Mouse (Mus musculus) midbrain, embryonic 16.5 days (tissue): ENCODE measurements at regions not wholly inside any gene's neighbourhood (a gene's known extent, or its start where the extent isn't known, plus 50 kb on each side); places are given as distances from the start of the nearest gene placed in this dataset.
"Not testable (repeated sequence)": the region's sequence is repeated elsewhere in the genome, so short reads cannot be mapped to it uniquely, and the experiment has no call there.

Source experiments
- ATAC-seq: fragments of 200-750 bp; cut with Nextera tagmentation; 2 replicates; pipeline ENCODE4 v1.8.0; 2017; ENCODE audit warnings: moderate TSS enrichment
- H3K27ac ChIP-seq: fragments of 300-500 bp; sonication (generic); 2 replicates; pipeline ENCODE4 v1.5.1; 2014; ENCODE audit warnings: mild to moderate bottlenecking, low read length, mixed read lengths
- H3K27me3 ChIP-seq: fragments of 300-500 bp; sonication (generic); 2 replicates; pipeline ENCODE4 v1.6.1; 2014; ENCODE audit warnings: low read depth, low read length, mixed read lengths; ENCODE audit not compliant: control insufficient read depth, insufficient read depth
- H3K36me3 ChIP-seq: fragments of 300-500 bp; sonication (generic); 2 replicates; pipeline ENCODE4 v1.6.1; 2014; ENCODE audit warnings: mild to moderate bottlenecking, low read length, moderate library complexity, mixed read lengths; ENCODE audit not compliant: control insufficient read depth, insufficient read depth
- H3K4me1 ChIP-seq: fragments of 300-500 bp; sonication (generic); 2 replicates; pipeline ENCODE4 v1.6.1; 2014; ENCODE audit warnings: mild to moderate bottlenecking, low read length, mixed read lengths; ENCODE audit not compliant: control insufficient read depth, insufficient read depth
- H3K4me2 ChIP-seq: fragments of 300-500 bp; sonication (generic); 2 replicates; pipeline ENCODE4 v1.6.1; 2014; ENCODE audit warnings: mild to moderate bottlenecking, low read length, mixed read lengths
- H3K4me3 ChIP-seq: fragments of 300-500 bp; sonication (generic); 2 replicates; pipeline ENCODE4 v1.5.1; 2014; ENCODE audit warnings: low read depth, mild to moderate bottlenecking, low read length, moderate library complexity, mixed read lengths
- H3K9ac ChIP-seq: fragments of 300-500 bp; sonication (generic); 2 replicates; pipeline ENCODE4 v1.6.1; 2014; ENCODE audit warnings: low read depth, low read length, mixed read lengths
- H3K9me3 ChIP-seq: fragments of 300-500 bp; sonication (generic); replicated peaks from 2 replicates; pipeline ENCODE4 v1.6.1; 2014; ENCODE audit warnings: mild to moderate bottlenecking, low read length, mixed read lengths; ENCODE audit not compliant: control insufficient read depth, poor library complexity, severe bottlenecking
- WGBS: fragments of 180-500 bp; shearing (Covaris S2); extraction: QIAGEN DNeasy Blood & Tissue Kit; methylation state at CpG from one replicate; pipeline ENCODE4 v1.1.7; 2014; 5-methylcytosine and 5-hydroxymethylcytosine counted together

DNA sequence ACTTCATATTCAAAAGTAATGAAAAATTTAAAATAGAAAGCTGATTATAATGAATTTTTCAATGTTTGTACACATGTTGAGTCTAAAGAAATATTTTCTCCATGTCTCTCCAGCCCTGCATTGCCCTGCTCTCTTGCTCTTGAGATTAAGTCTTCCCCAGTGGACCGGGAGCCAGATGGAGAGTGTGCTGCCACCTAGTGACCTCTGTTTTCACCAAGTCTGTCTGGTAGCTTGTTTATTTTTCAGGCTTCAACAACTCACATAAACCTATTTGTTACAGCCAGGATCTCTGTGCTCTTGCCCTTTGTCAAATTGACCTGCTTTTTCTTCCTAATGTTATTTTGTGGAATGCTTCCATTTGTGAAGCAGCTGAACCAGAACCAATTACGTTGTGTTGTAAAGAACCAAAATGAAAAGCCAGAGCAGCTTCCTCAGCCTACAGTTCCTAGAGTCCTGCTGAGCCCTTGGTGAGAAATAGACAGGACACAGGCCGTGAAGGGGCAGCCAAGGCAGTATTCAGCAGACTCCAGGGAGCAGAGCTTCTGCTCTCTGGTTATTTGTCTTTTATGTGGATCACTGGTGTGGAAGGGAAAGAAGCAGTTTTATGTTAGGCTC lies 655.5 kb downstream of the Kcna4 start:
- H3K9ac ChIP-seq = no peak overlapping the region
- ATAC-seq = peak; percentile 71
- no peaks in the 10 kb centered on the region for H3K36me3 ChIP-seq
- WGBS = 3% methylated on average over 3 of the region's 3 CpGs
- no peak overlapping the region for H3K4me2 ChIP-seq
- H3K4me3 ChIP-seq = no peak overlapping the region
- H3K4me1 ChIP-seq = no peaks in the 10 kb centered on the region
- no peak overlapping the region for H3K27ac ChIP-seq
- no peaks in the 10 kb centered on the region for H3K9me3 ChIP-seq
- H3K27me3 ChIP-seq = no peaks in the 10 kb centered on the region

DNA sequence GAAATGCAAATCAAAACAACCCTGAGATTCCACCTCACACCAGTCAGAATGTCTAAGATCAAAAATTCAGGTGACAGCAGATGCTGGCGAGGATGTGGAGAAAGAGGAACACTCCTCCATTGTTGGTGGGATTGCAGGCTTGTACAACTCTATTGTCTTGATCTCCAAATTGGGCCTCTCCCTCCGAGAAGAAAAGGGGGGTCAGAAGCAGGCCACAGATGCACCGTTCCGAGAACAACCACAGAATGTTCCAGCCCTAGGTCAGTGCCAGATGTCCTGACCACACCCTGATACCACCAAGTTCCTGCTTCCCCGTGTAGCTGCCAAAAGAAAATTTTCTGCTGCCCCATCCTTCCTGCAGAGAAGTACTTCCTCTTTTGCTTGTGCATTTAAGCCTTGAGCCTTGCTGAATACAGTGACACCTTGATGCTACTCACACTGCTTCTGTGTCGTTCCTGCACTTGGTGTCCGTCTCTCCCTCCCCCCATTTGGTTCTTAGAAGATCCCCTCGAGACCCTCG lies 665.2 kb downstream of the Kcna4 start:
- H3K4me2 ChIP-seq, H3K4me3 ChIP-seq, H3K36me3 ChIP-seq, ATAC-seq, H3K27me3 ChIP-seq, H3K4me1 ChIP-seq, H3K9ac ChIP-seq, H3K27ac ChIP-seq, H3K9me3 ChIP-seq: not testable (repeated sequence)
- 92% methylated on average over 9 of the region's 9 CpGs for WGBS

DNA sequence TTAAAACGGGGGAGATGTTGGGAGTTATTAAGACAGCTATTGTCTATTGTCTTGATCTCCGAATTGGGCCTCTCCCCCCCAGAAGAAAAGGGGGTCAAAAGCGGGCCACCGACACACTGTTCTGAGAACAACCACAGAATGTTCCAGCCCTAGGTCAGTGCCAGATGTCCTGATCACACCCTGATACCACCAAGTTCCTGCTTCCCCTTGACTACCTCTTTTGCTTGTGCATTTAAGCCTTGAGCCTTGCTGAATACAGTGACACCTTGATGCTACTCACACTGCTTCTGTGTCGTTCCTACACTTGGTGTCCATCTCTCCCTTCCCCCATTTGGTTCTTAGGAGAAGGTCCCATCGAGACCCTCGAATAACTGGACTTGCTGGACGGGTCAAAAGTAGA lies 673.5 kb downstream of the Kcna4 start:
- not testable (repeated sequence) for H3K27me3 ChIP-seq, H3K4me2 ChIP-seq, ATAC-seq, H3K9me3 ChIP-seq, H3K9ac ChIP-seq, H3K4me1 ChIP-seq, H3K27ac ChIP-seq, H3K36me3 ChIP-seq, H3K4me3 ChIP-seq
- 99% methylated on average over 8 of the region's 8 CpGs for WGBS

DNA sequence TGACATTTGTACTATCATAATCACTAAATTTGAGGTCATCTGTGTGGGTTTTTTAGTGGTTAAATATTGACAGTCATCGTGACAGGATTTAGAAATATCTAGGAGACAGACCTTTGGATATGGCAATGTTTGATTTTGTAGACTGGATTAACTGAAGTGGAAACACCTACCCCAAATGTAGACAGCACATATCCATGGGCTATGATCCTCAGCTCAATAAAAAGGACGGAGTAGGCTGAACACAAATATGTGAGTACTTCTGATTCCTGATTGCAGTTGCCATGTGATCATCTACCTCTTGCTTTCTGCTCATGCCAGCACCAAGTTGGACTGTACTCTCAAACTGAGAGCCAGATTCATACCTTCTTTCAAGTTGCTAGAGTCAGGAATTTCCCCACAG lies 674.4 kb downstream of the Kcna4 start:
- Histone ChIP-seq H3K4me1 (no peaks in the 10 kb centered on the region), H3K4me2 (no peak overlapping the region), H3K27ac (no peak overlapping the region), H3K27me3 (no peaks in the 10 kb centered on the region), H3K9me3 (no peaks in the 10 kb centered on the region), H3K9ac (no peak overlapping the region), H3K4me3 (no peak overlapping the region), H3K36me3 (no peaks in the 10 kb centered on the region)
- WGBS = 82% methylated on average over 2 of the region's 2 CpGs
- no peak for ATAC-seq

DNA sequence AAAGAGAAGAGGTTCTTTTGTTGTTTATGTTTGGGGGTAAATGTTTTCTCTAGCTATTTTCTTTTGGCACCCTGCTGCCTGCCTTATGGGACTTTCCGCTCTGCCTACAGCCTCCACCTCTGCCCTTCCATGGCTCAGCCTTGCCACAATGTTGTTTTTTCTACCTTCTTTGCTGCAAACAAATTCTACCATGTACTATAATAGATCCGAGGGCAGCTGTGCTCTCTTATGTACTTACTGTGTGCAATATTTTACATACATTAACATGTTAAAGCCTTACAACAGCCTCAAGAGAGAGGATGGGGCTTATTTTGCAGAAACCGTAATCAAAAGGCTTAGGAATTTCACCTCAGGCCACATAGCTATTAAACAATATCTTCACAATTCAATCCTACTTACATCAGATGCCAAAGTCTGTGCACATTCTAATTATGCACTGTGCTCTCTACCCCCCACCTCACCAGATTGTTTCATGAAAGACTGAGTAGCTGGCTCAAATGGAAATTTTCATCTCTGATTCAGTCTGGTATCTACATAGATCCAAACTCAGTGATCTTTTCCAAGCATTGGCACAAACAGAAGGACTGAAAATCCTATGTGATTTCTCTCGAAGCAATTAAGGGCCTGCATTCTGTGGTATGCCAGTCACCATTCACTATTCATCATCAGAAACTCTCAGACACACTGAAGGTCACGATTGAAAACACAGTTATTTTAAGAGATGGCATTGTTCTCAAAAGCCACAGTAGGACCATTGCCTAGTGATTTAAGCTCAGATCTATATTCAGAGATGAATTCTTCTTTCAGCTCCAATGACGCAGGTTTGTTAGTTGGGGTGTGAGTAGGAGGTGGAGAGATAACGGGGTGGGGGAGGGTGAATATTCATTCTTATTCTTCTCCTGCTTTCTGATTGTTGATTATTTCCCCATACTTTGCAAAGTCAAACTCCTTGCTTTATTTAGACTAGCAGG lies 675.2 kb downstream of the Kcna4 start:
- no peaks in the 10 kb centered on the region for H3K4me1 ChIP-seq
- H3K9me3 ChIP-seq = no peaks in the 10 kb centered on the region
- H3K36me3 ChIP-seq = no peaks in the 10 kb centered on the region
- 34% methylated on average over 7 of the region's 7 CpGs for WGBS
- no peak overlapping the region for H3K4me3 ChIP-seq
- H3K27me3 ChIP-seq = no peaks in the 10 kb centered on the region
- no peak overlapping the region; the same call in 1 of the 2 replicates for H3K27ac ChIP-seq
- H3K9ac ChIP-seq = no peak overlapping the region
- H3K4me2 ChIP-seq = no peak overlapping the region
- peak; percentile 90 for ATAC-seq

DNA sequence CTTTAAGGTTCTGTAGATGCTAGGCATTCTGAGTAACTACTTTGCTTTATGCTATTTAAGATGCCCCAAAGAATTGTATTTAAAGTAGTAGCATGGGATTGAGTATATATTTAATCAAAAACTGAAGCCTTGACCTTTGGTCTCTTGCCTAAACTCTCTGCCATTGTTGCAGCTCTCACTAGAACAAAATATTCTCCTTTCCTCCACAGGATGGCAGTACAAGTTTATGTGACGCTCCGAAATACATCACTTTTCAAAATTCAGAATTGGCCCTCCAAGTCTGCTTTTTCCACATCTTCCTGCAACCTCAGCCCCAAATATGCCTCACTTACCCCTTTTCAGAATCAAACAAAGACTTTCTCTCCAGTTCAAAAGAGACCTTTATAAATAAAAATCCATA lies 678.1 kb downstream of the Kcna4 start:
- 40% methylated on average over 2 of the region's 2 CpGs for WGBS
- no peaks in the 10 kb centered on the region for H3K4me1 ChIP-seq

DNA sequence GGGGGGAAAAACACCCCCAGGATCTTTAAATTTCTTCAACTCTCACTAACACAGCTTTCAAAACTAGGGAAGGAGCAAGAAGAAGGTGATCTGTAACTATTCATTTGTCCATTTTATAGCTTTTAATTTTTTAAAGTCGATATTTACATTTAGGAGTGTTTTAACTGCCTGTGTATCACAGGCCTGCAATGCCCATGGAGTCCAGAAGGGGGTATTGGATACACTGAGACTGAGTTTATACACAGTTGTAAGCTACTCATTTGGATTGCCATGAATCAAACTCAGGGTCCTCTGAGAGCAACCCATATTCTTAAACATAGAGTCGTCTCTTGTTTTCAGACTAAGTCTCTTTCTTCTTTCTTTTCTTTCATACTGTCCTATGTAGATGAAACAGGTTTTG lies 679.1 kb downstream of the Kcna4 start:
- Histone ChIP-seq H3K27ac (no peak overlapping the region), H3K4me2 (no peak overlapping the region), H3K9me3 (no peaks in the 10 kb centered on the region), H3K4me1 (no peaks in the 10 kb centered on the region), H3K4me3 (no peak overlapping the region), H3K27me3 (no peaks in the 10 kb centered on the region), H3K36me3 (no peaks in the 10 kb centered on the region), H3K9ac (no peak overlapping the region)
- no peak for ATAC-seq
- WGBS = 92% methylated on average over 2 of the region's 2 CpGs

More for the DNA sequence above, 678.1 kb downstream of the Kcna4 start:
- Histone ChIP-seq H3K27ac (no peak overlapping the region), H3K4me3 (no peak overlapping the region), H3K27me3 (no peaks in the 10 kb centered on the region), H3K4me2 (no peak overlapping the region), H3K36me3 (no peaks in the 10 kb centered on the region), H3K9ac (no peak overlapping the region), H3K9me3 (no peaks in the 10 kb centered on the region)
- 0 out of 2 replicates have a peak, but pooled peaks have one; percentile 12 for ATAC-seq

DNA sequence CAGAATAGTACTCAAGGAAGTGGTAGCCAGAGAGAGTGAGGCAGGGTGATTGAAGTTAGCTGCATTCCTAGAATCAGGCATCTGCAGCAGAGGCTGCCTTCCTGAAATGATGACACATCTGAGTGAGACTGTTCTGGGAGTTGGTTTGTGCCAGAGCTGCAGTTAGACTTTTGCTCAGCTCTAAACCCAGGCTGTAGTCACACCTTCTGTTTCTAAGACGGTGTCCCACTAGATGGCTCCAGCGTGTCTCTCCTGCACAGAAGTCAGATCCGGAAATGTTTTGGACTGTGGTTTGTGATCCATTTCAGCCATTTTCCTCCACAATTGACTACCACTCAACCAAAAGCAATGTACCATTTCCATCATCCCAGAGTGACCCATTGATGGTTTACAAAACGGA lies 683.1 kb downstream of the Kcna4 start:
- Histone ChIP-seq H3K4me2 (no peak overlapping the region), H3K9me3 (no peaks in the 10 kb centered on the region), H3K4me1 (no peaks in the 10 kb centered on the region), H3K27ac (no peak overlapping the region), H3K27me3 (no peaks in the 10 kb centered on the region), H3K4me3 (no peak overlapping the region), H3K9ac (no peak overlapping the region), H3K36me3 (no peaks in the 10 kb centered on the region)
- ATAC-seq = no peak
- WGBS = 75% methylated on average over 4 of the region's 4 CpGs

DNA sequence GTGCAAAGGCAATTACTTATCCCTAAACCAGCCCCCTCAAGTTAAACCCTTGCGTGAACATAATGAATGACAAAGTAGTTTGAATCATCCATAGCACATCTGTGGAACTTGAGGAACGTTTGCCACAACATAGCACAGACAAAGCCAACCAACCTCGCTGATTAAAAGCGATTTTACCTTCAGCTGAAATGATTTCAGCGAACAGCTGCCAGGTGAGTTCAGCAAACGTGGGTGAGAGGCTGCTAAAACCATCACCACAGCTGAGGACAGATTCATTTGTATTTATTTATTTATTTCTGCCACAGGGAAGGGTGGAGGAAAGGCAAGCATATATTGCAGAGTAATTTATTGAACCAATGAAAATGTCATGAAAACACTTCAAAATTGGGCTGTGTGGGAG lies 704.4 kb downstream of the Kcna4 start:
- H3K27me3 ChIP-seq = no peaks in the 10 kb centered on the region
- H3K4me3 ChIP-seq = no peak overlapping the region
- no peak overlapping the region for H3K9ac ChIP-seq
- H3K9me3 ChIP-seq = no peaks in the 10 kb centered on the region
- no peak overlapping the region for H3K27ac ChIP-seq
- H3K36me3 ChIP-seq = no peaks in the 10 kb centered on the region
- no peak for ATAC-seq
- WGBS = 72% methylated on average over 6 of the region's 6 CpGs
- no peak overlapping the region for H3K4me2 ChIP-seq
- no peaks in the 10 kb centered on the region for H3K4me1 ChIP-seq
